Mouse (Mus musculus): ENCODE results near the gene Icos. TPM values are rescaled to one million over a fixed set of nuclear protein-coding genes. Genes with fewer than 3 reads are reported as not detected.

The Icos gene
- polyA plus RNA-seq, 1 experiment from 2014 or later: 0.27 TPM

DNA sequence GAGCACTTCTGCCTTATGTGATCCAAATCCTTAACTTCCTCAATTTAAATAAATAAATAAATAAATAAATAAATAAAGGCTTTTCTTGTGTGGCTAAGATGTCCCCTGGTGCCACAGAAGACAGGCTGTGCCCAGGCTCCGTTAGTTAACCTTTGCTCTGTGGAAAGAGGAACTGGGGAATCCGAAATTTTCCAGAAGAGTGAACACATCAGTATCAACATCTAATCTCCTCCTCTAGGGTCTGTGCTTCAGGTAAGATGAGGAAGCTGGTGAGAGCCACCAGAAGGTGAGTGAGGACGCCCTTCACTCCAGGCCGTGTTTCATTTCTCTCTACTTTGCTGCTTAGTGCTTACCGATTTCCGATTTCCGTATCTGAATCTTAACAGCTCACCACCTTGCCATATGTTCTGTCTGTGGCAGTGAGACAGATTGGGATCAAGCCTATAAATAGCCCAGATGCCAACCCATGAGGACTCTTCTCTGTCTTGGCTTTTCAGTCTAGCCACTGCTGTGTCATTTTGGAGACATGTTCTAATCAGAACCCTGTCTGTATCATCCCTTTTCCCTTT is 24.1 kb downstream of the Icos start:
- ATAC-seq (ENCODE audit: insufficient number of reproducible peaks, insufficient read depth, low FRiP score, low TSS enrichment, low read depth): no peak
- no peaks in the 10 kb centered on the region for H3K27me3 ChIP-seq
- peaks cover 4% of the 10 kb centered on the region; the same call in 1 of the 2 replicates for H3K4me1 ChIP-seq
- H3K4me2 ChIP-seq: no peak overlapping the region
- 90% methylated on average over 7 of the region's 7 CpGs for WGBS
- no peaks in the 10 kb centered on the region for H3K9me3 ChIP-seq
- H3K27ac ChIP-seq: no peak overlapping the region
- no peak overlapping the region for H3K9ac ChIP-seq
- no peaks in the 10 kb centered on the region for H3K36me3 ChIP-seq
- H3K4me3 ChIP-seq: no peak overlapping the region

GRCm38 (mm10) chr1:61006229-61006628 is 28.5 kb downstream of the Icos start:
- H3K4me1 ChIP-seq: peaks cover 4% of the 10 kb centered on the region; the same call in 1 of the 2 replicates
- no peak overlapping the region for H3K4me2 ChIP-seq
- H3K36me3 ChIP-seq: no peaks in the 10 kb centered on the region
- no peak overlapping the region for H3K27ac ChIP-seq
- ATAC-seq (ENCODE audit: insufficient number of reproducible peaks, insufficient read depth, low FRiP score, low TSS enrichment, low read depth): no peak
- no peaks in the 10 kb centered on the region for H3K9me3 ChIP-seq
- 94% methylated on average over 2 of the region's 2 CpGs for WGBS
- no peak overlapping the region for H3K9ac ChIP-seq
- no peak overlapping the region for H3K4me3 ChIP-seq
- H3K27me3 ChIP-seq: no peaks in the 10 kb centered on the region

- no peaks in the 10 kb centered on the region for H3K27me3 ChIP-seq
- ATAC-seq (ENCODE audit: insufficient number of reproducible peaks, insufficient read depth, low FRiP score, low TSS enrichment, low read depth): no peak
- H3K4me1 ChIP-seq: peaks cover 4% of the 10 kb centered on the region; the same call in 1 of the 2 replicates
- H3K36me3 ChIP-seq: no peaks in the 10 kb centered on the region
- H3K9me3 ChIP-seq: no peaks in the 10 kb centered on the region
- no peak overlapping the region for H3K4me3 ChIP-seq
- H3K9ac ChIP-seq: no peak overlapping the region
- no peak overlapping the region for H3K4me2 ChIP-seq
- no peak overlapping the region for H3K27ac ChIP-seq
Measured at GRCm38 (mm10) chr1:61007516-61007915, 29.8 kb downstream of the Icos start.

DNA sequence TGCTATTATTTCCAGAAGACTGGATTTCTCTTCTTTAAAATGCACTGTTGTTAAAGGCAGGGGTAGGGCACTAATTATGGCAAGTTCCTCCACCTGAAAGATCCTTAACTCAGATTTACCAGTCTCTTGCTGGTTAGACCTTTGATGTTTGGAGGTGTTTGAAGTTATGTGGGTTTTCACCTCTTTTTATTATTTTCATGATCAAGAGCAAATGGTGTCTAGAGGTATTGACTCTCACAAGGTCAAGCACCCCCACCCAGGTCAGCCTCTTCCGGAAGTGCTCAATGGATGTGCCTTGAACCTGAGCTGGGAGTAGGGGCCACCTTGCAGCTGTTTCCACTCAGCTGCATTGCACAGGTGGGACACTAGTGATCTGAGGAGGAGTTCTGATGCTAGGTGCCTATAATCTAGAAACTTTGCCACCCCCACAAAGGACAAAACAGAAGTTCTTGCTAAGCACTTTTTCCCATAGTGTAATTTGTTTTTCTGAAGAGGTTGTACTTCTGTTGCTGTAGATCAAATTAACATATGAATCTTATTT is 38.9 kb downstream of the Icos start:
- Histone ChIP-seq H3K27ac (no peak overlapping the region), H3K27me3 (no peaks in the 10 kb centered on the region), H3K36me3 (no peaks in the 10 kb centered on the region), H3K4me3 (no peak overlapping the region), H3K9me3 (no peaks in the 10 kb centered on the region; the same call in 1 of the 2 replicates), H3K4me2 (no peak overlapping the region), H3K9ac (no peak overlapping the region), H3K4me1 (no peaks in the 10 kb centered on the region)
- 64% methylated on average over 1 of the region's 1 CpGs for WGBS
- ATAC-seq (ENCODE audit: insufficient number of reproducible peaks, insufficient read depth, low FRiP score, low TSS enrichment, low read depth): no peak

DNA sequence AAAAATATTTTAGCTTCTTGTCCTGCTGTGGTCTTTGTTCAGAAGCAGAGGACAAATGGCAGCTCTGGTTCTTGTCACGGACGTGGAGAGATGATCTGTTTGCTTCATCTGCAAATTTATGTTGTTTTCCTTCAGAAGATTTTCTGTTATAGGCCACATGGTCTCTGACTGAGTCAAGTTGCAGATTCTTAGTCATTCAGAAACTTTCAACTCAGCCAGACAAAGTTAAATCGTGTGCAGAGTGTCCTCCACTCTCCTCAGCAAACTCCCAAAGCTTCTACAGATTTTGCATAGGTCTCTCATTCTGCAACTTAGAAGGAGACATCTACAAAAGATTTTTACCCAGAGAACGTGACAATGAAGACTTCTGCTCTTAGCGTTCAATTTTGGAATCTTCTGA is 49.0 kb downstream of the Icos start:
- Histone ChIP-seq H3K9ac (no peak overlapping the region), H3K4me3 (no peak overlapping the region), H3K27me3 (no peaks in the 10 kb centered on the region), H3K4me2 (no peak overlapping the region), H3K4me1 (no peaks in the 10 kb centered on the region), H3K27ac (no peak overlapping the region), H3K9me3 (no peaks in the 10 kb centered on the region), H3K36me3 (no peaks in the 10 kb centered on the region)
- 81% methylated on average over 5 of the region's 5 CpGs for WGBS
- ATAC-seq (ENCODE audit: insufficient number of reproducible peaks, insufficient read depth, low FRiP score, low TSS enrichment, low read depth): no peak

- H3K4me3 ChIP-seq: no peak overlapping the region
- H3K9ac ChIP-seq: no peak overlapping the region
- no peaks in the 10 kb centered on the region for H3K9me3 ChIP-seq
- H3K27ac ChIP-seq: no peak overlapping the region
- H3K4me2 ChIP-seq: no peak overlapping the region
- no peaks in the 10 kb centered on the region for H3K4me1 ChIP-seq
- WGBS: 94% methylated on average over 3 of the region's 3 CpGs
- H3K27me3 ChIP-seq: no peaks in the 10 kb centered on the region
- no peak for ATAC-seq (ENCODE audit: insufficient number of reproducible peaks, insufficient read depth, low FRiP score, low TSS enrichment, low read depth)
- no peaks in the 10 kb centered on the region for H3K36me3 ChIP-seq
Measured at GRCm38 (mm10) chr1:61027519-61027918, 49.8 kb downstream of the Icos start.

DNA sequence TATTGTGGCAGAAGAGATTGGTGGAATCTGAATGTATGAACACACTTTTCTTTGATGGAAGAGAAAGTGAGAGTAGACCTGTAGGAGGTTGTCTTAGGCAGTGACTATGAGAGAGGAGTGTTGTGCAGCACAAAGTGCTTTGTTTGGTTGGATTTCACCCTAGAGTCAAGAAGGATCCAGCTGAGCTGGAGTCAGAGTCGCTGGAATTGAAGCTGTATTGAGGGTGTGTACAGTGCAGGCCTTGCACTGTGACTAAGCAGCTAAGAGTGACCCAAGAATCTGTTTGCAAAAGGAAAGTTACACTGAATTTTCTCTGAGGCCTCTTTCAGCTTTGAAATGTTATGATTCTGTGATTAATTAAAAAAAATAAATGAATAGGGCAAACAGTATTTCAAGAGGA is 52.2 kb downstream of the Icos start:
- ATAC-seq (ENCODE audit: insufficient number of reproducible peaks, insufficient read depth, low FRiP score, low TSS enrichment, low read depth): no peak
- H3K36me3 ChIP-seq: no peaks in the 10 kb centered on the region
- 33% methylated on average over 1 of the region's 1 CpGs for WGBS

GRCm38 (mm10) chr1:61030532-61030931 is 52.8 kb downstream of the Icos start:
- Histone ChIP-seq H3K4me3 (no peak overlapping the region), H3K27me3 (no peaks in the 10 kb centered on the region), H3K9ac (no peak overlapping the region), H3K27ac (no peak overlapping the region), H3K4me2 (no peak overlapping the region), H3K4me1 (no peaks in the 10 kb centered on the region), H3K36me3 (no peaks in the 10 kb centered on the region), H3K9me3 (no peaks in the 10 kb centered on the region)
- no peak for ATAC-seq (ENCODE audit: insufficient number of reproducible peaks, insufficient read depth, low FRiP score, low TSS enrichment, low read depth)

More for the DNA sequence above, 52.2 kb downstream of the Icos start:
- Histone ChIP-seq H3K9ac (no peak overlapping the region), H3K9me3 (no peaks in the 10 kb centered on the region), H3K4me3 (no peak overlapping the region), H3K4me2 (no peak overlapping the region), H3K4me1 (no peaks in the 10 kb centered on the region), H3K27me3 (no peaks in the 10 kb centered on the region), H3K27ac (no peak overlapping the region)

- H3K4me2 ChIP-seq: no peak overlapping the region
- H3K9ac ChIP-seq: no peak overlapping the region
- H3K4me1 ChIP-seq: no peaks in the 10 kb centered on the region
- no peak overlapping the region for H3K4me3 ChIP-seq
- H3K9me3 ChIP-seq: no peaks in the 10 kb centered on the region
- 83% methylated on average over 1 of the region's 1 CpGs for whole genome bisulfite sequencing
- H3K27ac ChIP-seq: no peak overlapping the region
- H3K36me3 ChIP-seq: no peaks in the 10 kb centered on the region
- ATAC-seq (ENCODE audit: insufficient number of reproducible peaks, insufficient read depth, low FRiP score, low TSS enrichment, low read depth): no peak
- H3K27me3 ChIP-seq: no peaks in the 10 kb centered on the region
Measured at GRCm38 (mm10) chr1:61035270-61035669, 57.5 kb downstream of the Icos start.

DNA sequence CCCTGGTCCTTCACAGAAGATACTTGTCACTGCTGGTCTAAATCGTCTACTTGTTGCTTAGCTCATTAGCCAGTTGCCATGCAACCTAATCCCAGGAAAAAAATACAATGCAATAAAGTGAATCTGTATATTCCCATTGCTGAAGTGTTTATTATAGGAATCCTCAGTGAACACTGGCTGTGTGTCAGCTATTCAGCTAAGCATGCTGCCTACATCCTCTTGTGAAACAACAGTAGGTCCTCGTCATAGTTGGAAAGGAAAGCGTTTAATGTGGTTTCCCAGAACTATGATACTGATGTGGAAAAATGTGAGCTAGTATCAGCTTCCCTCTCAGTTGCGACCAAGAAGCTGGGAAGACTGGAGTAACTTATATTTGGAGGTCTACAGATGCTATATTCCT is 60.5 kb downstream of the Icos start:
- Histone ChIP-seq H3K9ac (no peak overlapping the region), H3K36me3 (no peaks in the 10 kb centered on the region), H3K9me3 (no peaks in the 10 kb centered on the region), H3K27me3 (no peaks in the 10 kb centered on the region), H3K4me1 (no peaks in the 10 kb centered on the region), H3K4me2 (no peak overlapping the region), H3K4me3 (no peak overlapping the region), H3K27ac (no peak overlapping the region)
- ATAC-seq (ENCODE audit: insufficient number of reproducible peaks, insufficient read depth, low FRiP score, low TSS enrichment, low read depth): no peak
- 67% methylated on average over 4 of the region's 4 CpGs for WGBS

GRCm38 (mm10) chr1:61039310-61039709 is 61.6 kb downstream of the Icos start:
- WGBS: 88% methylated on average over 4 of the region's 4 CpGs

GRCm38 (mm10) chr1:61040401-61040800 is 62.7 kb downstream of the Icos start:
- no peak overlapping the region for H3K4me2 ChIP-seq
- H3K27ac ChIP-seq: no peak overlapping the region
- WGBS: 81% methylated on average over 4 of the region's 4 CpGs
- no peaks in the 10 kb centered on the region for H3K27me3 ChIP-seq
- no peaks in the 10 kb centered on the region for H3K9me3 ChIP-seq
- no peak overlapping the region for H3K9ac ChIP-seq
- H3K36me3 ChIP-seq: no peaks in the 10 kb centered on the region
- no peak overlapping the region for H3K4me3 ChIP-seq
- no peak for ATAC-seq (ENCODE audit: insufficient number of reproducible peaks, insufficient read depth, low FRiP score, low TSS enrichment, low read depth)
- H3K4me1 ChIP-seq: no peaks in the 10 kb centered on the region

More at GRCm38 (mm10) chr1:61039310-61039709, 61.6 kb downstream of the Icos start:
- Histone ChIP-seq H3K27ac (no peak overlapping the region), H3K36me3 (no peaks in the 10 kb centered on the region), H3K4me1 (no peaks in the 10 kb centered on the region), H3K4me3 (no peak overlapping the region), H3K9me3 (no peaks in the 10 kb centered on the region), H3K27me3 (no peaks in the 10 kb centered on the region), H3K9ac (no peak overlapping the region), H3K4me2 (no peak overlapping the region)
- no peak for ATAC-seq (ENCODE audit: insufficient number of reproducible peaks, insufficient read depth, low FRiP score, low TSS enrichment, low read depth)
